Comparison of ENCODE assay signal across 18 mouse cellular contexts in genomic region chr14:36956717-36957116, GRCm38 (mm10).
"Had no signal": no experiment of that assay in that cellular context is flagged by ENCODE, and none has a peak within 500 bp of the region (broad histone marks: within the 10 kb centered on the region; RNA-seq: fewer than 3 reads in every experiment).

No protein-coding gene starts in this region.

- H3K4me3 ChIP-seq: kidney, embryonic 15.5 days; left cerebral cortex, adult 2 months; liver, embryonic 13.5 days; midbrain, embryonic 12.5 days; midbrain, embryonic 15.5 days; neural tube, embryonic 12.5 days had no signal

- H3K4me2 ChIP-seq: kidney, embryonic 15.5 days; liver, embryonic 13.5 days; lung, embryonic 14.5 days; midbrain, embryonic 12.5 days; midbrain, embryonic 15.5 days; neural tube, embryonic 12.5 days had no signal

- ATAC-seq: lung, postnatal 0 days; midbrain, embryonic 15.5 days had no signal

- H3K27me3 ChIP-seq: kidney, embryonic 15.5 days; liver, embryonic 13.5 days; midbrain, embryonic 12.5 days; midbrain, embryonic 15.5 days; neural tube, embryonic 12.5 days had no signal

- H3K36me3 ChIP-seq: kidney, embryonic 15.5 days; liver, embryonic 13.5 days; midbrain, embryonic 12.5 days; midbrain, embryonic 15.5 days; neural tube, embryonic 12.5 days had no signal

- H3K27ac ChIP-seq: kidney, embryonic 15.5 days; left cerebral cortex, adult 2 months; macrophage; midbrain, embryonic 12.5 days; midbrain, embryonic 15.5 days; neural tube, embryonic 12.5 days; stomach, postnatal 0 days had no signal

- DNase-seq: kidney, postnatal 10 days; layer of hippocampus, postnatal 36 days; liver, embryonic 13.5 days; lung, embryonic 14.5 days; right cerebral cortex, adult 18-20 months; right cerebral cortex, postnatal 14 days; right cerebral cortex, postnatal 4 days; thymus, adult 2 months; thymus, postnatal 14 days; thymus, postnatal 4 days had no signal

- H3K4me1 ChIP-seq: midbrain, embryonic 12.5 days; midbrain, embryonic 15.5 days had no signal

- H3K9ac ChIP-seq: kidney, embryonic 15.5 days; liver, embryonic 13.5 days; lung, embryonic 14.5 days; midbrain, embryonic 12.5 days; midbrain, embryonic 15.5 days; neural tube, embryonic 12.5 days had no signal

- H3K9me3 ChIP-seq: kidney, embryonic 15.5 days; liver, embryonic 13.5 days; midbrain, embryonic 12.5 days; midbrain, embryonic 15.5 days; neural tube, embryonic 12.5 days had no signal
